Mouse (Mus musculus) gastrocnemius, postnatal 14 days (tissue): ENCODE data around the gene Lrrc10b. TPM values are rescaled to one million over a fixed set of nuclear protein-coding genes. Genes with fewer than 3 reads are reported as not detected.

Source experiments
- DNase-seq: peaks from one replicate; pipeline ENCODE4 v3.0.0; 2021; ENCODE audit warnings: mixed read lengths
- intact Hi-C: fragments of 180-260 bp; cut with DNase I; formaldehyde crosslinking; loops from one replicate; pipeline ENCODE4 v1.15.1; 2025; ENCODE audit warnings: low total_unique reads
- total RNA-seq, 2 experiments: library from RNA; stranded (reverse); gene quantifications; 2 replicates each; pipeline ENCODE4 v1.2.3; 2021

Gene Lrrc10b
- total RNA-seq, 2 experiments from 2014 or later, result 0.35 to 0.49 TPM

DNA sequence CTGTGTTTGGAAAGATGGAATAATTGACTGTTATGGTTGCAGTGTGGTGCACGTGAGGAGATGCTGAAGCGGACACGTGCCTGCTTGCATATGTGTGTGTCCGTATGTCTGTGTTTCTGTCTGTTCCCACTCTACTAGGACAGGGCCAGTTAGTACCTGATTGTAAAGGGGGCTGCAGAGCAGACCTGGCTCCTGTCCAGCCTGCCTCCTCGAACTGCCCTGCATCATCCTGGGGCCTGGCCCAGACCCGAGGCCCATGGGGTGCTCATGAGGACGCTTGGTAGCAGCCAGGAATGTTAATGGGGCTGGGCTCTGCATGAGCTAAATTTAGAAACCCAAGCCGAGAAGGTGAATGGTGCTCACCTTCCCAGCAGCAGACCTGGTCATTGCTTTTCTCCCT lies 40.4 kb downstream of the Lrrc10b start:
- no peak for DNase-seq
- intact Hi-C loops, result no loop called here

DNA sequence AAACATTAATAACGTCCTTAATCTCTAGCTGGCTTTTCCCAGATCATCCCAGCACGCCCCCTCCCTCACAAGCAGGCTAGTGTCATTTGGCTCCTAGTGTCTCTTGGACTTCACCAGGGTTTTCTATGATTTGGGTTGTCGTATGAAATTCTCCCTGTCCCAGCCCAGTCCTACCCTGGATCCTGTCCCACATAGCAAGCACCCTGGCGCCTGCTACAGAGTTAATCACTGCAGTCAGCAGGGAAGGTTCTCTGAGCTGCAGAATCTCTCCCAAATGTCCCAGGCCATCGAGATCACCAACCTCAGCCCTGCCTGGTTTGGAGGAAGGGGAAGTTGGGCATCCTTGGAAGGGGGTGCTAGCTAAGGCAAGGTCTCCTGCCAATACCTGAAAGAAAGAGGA lies 41.8 kb downstream of the Lrrc10b start:
- DNase-seq, result no peak
- intact Hi-C loops, result no loop called here

DNA sequence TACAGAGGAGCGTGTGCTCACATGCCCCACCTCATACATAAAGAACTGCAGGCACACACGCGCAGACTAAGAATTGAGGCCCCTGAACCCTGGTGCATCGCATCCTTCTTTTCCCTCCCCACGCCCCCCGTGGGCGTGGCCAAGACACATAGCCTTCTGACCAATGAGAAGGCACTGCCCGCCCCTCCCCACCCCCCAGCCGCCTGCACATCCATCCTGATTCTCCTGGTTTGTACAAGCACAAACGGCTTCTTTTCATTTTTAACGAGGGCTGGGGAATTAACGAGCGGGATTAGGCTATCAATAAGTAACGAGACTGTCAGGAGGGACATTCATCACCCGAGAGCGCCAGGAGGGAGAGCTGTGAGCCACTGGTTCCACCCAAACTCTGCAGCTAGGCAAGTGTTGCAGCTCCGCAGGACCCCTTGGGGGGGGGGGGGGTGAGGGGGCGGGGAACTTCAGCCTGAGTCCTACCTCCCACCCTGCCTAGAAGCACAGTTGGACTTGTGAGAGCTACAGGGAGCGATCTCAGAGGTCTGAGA lies 43.5 kb downstream of the Lrrc10b start:
- no peak for DNase-seq
- intact Hi-C loops, result no loop called here

Other genes starting within 250 kb of the Lrrc10b start
- gene Myrf, start 216.7 kb downstream of the Lrrc10b start, total RNA-seq, result under 1 TPM in 1 of 2 experiments, not detected in 1; 0.08 TPM
- gene Dagla, start 152.6 kb downstream of the Lrrc10b start, total RNA-seq, result 1 to 10 TPM; 6.3 to 7.3 TPM
- gene Syt7, start 68.4 kb downstream of the Lrrc10b start, total RNA-seq, result 1 to 10 TPM; 2.5 to 2.7 TPM
- gene Ppp1r32, start 25.5 kb upstream of the Lrrc10b start, total RNA-seq, result under 1 TPM; 0.38 to 0.57 TPM
- gene Cpsf7, start 67.8 kb upstream of the Lrrc10b start, total RNA-seq, result 10 to 100 TPM; 17.0 to 21.0 TPM
- gene Sdhaf2, start 68.7 kb upstream of the Lrrc10b start, total RNA-seq, result 10 to 100 TPM; 38.5 to 46.6 TPM
- gene Tmem216, start 98.8 kb upstream of the Lrrc10b start, total RNA-seq, result 1 to 10 TPM; 1.3 to 1.8 TPM
- gene Cyb561a3, start 119.7 kb upstream of the Lrrc10b start, total RNA-seq, result 1 to 10 TPM; 3.8 to 4.1 TPM
- gene Tmem138, start 119.9 kb upstream of the Lrrc10b start, total RNA-seq, result 1 to 10 TPM; 1.3 to 2.0 TPM
- gene Ddb1, start 147.9 kb upstream of the Lrrc10b start, total RNA-seq, result 100 to 1,000 TPM; 143 to 164 TPM
- gene Tkfc, start 148.2 kb upstream of the Lrrc10b start, total RNA-seq, result 1 to 10 TPM; 6.4 to 7.2 TPM
- under 1 TPM; 0.04 to 0.10 TPM for gene Vwce, start 176.7 kb upstream of the Lrrc10b start, total RNA-seq
- not detected for gene Pga5, start 220.6 kb upstream of the Lrrc10b start, total RNA-seq
- gene Vps37c, start 231.3 kb upstream of the Lrrc10b start, total RNA-seq, result 10 to 100 TPM; 15.2 to 22.0 TPM